Mouse (Mus musculus) spleen, adult 10 weeks (tissue): ENCODE measurements around the gene Tfam. TPM values are rescaled to one million over a fixed set of nuclear protein-coding genes. Genes with fewer than 3 reads are reported as not detected.

ENCODE experiments used
- polyA plus RNA-seq: library from polyadenylated mRNA; stranded (reverse); fragments of 350-450 nt; fragmentation: Illumina TruSeq; extraction: RNeasy Lipid Tissue Mini Kit (QIAGEN cat#74804); gene quantifications from one replicate; pipeline ENCODE4 v1.2.3, GENCODE M21; 2015; ENCODE audit warnings: low replicate concordance; ENCODE audit not compliant: insufficient read depth

Gene Tfam
- polyA plus RNA-seq: 167 TPM

GRCm38 (mm10) chr10:71238240-71238554 is at the start of gene Tfam:
TSS of gene Tfam (minus strand) at chr10:71238280.

GRCm38 (mm10) chr10:71285126-71285580 is 47.1 kb upstream of the Tfam start, which contains the start of gene Ube2d1:
TSS of gene Ube2d1 (minus strand) at chr10:71285262.

Other genes with a start within 250 kb of the Tfam start
- gene Bicc1, start 78.6 kb downstream of the Tfam start, polyA plus RNA-seq: 8.1 TPM
- 126 TPM for gene Ube2d1, start 47.0 kb upstream of the Tfam start, polyA plus RNA-seq
- gene Cisd1, start 106.7 kb upstream of the Tfam start, polyA plus RNA-seq: 14.6 TPM
- gene Ipmk, start 109.5 kb upstream of the Tfam start, polyA plus RNA-seq: 19.0 TPM